Mouse (Mus musculus) gastrocnemius, adult 2 months (tissue): ENCODE data around the gene Zfp958. TPM values are rescaled to one million over a fixed set of nuclear protein-coding genes. Genes with fewer than 3 reads are reported as not detected.
A peak's percentile ranks its signal among the peaks of the same experiment; 100 is the strongest.

Source experiments
- DNase-seq: peaks from one replicate; pipeline ENCODE4 v3.0.0; 2022
- H3K27ac ChIP-seq: fragments of 200-600 bp; 2 replicates; pipeline ENCODE4 v1.8.1; 2022; ENCODE audit warnings: mild to moderate bottlenecking
- H3K4me3 ChIP-seq: fragments of 200-600 bp; 2 replicates; pipeline ENCODE4 v1.8.1; 2022; ENCODE audit warnings: mild to moderate bottlenecking, moderate library complexity
- CTCF ChIP-seq: fragments of 200-600 bp; IDR thresholded peaks from 2 replicates; pipeline ENCODE4 v1.8.1; 2022; ENCODE audit warnings: antibody characterized with exemption, mild to moderate bottlenecking, moderate library complexity
- intact Hi-C: fragments of 180-260 bp; cut with DNase I; formaldehyde crosslinking; loops from one replicate; pipeline ENCODE4 v1.15.1; 2025
- total RNA-seq, 2 experiments: library from RNA; stranded (reverse); gene quantifications; 2 replicates each; pipeline ENCODE4 v1.2.3; 2021

The Zfp958 gene
- total RNA-seq, 2 experiments from 2014 or later = 9.5 to 10.7 TPM

DNA sequence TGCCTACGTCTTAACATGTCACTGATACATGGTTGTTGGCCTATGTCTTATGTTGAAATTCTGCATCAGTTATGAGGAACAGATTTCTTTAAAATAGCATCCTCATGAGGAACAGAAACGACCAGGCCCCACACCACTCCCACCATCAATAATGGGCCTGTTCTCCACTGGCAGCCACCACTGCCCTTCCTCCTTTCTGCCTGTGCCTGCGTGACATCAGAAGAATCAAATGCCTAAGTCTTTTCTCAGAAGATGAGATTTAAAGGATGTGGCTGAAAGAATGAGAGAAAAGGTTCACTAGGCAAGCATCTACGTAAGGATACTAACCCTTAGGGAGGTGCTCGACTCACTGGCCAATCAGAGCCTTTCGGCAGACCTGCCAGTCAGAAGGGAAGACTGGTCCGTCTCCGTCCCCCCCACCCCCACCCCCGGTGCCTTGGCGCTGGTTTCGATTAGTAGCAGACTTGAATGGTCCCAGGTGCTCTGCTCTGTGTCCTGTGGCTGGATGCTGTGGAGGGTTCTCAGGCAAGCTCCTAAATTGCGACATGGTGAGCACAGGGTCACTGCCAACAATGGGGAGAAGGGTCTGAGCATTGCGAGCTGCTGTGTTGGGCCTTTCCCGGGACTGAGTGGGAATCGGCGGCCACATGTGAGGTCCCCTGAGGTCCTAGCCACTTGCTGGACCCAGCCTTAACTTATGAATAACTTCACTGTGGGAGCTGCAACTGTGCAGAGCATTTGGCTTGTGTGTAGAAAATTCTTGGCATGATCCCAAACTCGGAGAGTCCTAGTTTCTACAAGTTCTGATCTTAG lies 62.4 kb downstream of the Zfp958 start:
- intact Hi-C loops = loop anchor here (5.0 to 10.0 kb wide), 4 partner anchors 99 to 1051 kb away; partner anchors contain the start of genes Evi5l, Gm49320, Map2k7 and Pcp2
- no peak for TF ChIP-seq CTCF
- no peak overlapping the region for H3K27ac ChIP-seq
- H3K4me3 ChIP-seq = no peak overlapping the region
- no peak for DNase-seq

DNA sequence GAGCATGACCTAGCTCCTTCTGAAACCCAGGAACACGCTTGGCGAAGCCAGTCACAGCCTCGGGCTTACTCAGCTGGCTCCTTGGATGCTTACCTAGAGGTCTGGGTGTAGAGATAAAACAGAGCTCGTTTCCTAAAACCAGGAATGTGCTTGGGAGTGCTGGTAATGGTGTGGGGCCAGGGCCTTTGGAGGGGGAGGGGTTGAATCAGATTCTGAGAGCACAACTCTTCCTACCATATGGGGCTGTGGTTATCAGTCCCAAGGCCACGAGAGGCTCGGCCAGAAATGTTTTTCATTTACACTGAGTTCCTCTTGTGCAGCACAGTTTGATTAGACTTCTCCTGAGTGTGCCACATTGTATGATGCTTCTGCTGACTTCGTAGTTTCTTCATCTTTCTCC lies 63.6 kb downstream of the Zfp958 start:
- no peak for DNase-seq
- peak overlapping the region; percentile 97 for H3K27ac ChIP-seq
- peak overlapping the region; percentile 92 for H3K4me3 ChIP-seq
- TF ChIP-seq CTCF = no peak
- intact Hi-C loops = loop anchor here (5.0 to 10.0 kb wide), 4 partner anchors 98 to 1052 kb away; partner anchors contain the start of genes Evi5l, Gm49320, Map2k7 and Pcp2

DNA sequence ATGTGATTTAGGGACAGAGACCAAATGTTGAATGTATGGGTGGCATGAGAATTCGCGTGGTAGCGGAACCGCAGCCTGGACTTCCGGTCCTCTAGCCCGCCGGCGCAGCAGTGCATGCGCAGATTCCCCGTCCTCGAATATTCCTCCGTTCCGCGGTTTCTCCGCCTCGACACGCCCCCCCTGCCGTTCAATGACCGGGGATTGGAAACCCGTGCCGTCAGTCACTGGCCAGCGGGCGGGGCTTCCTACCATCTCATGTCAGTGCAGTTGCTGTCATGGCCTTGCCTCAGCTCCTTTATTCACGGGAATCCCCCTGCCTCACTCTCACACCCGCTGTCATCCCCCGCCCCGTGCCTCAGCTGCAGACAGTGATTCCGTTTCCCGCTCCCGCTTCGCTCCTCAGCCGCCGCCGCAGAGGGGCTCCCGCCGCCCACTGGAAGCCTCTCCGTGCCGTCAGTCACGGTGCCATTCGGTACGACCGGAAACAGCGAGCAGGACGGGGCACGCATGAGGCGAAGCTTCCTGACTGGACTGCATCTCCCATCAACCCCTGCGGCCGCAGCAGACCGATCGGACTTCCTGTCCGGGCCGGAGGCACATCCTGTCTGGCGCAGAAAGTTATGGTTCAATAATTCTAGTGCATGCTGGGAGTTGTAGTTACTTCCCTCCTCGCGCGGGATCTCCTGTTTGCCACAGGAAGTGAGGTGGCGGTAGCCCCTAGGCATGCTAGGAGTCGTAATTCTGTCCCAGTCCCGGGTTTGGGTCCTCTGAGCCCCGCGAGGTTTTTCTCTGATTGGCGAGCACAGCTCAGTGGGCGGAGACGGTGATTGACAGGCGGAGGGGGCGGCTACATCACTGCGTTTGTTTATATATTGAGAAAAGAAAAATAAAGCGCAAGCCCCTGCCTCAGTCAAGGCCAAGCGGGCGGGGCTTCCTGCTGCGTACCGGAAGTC lies 64.6 kb downstream of the Zfp958 start:
- Histone ChIP-seq H3K27ac (peak overlapping the region; percentile 97), H3K4me3 (peak overlapping the region; percentile 92)
- intact Hi-C loops = loop anchor here (2.0 to 10.0 kb wide), 5 partner anchors 65 to 1053 kb away; partner anchors contain the start of genes Evi5l, Gm49320, Map2k7 and Pcp2
- peak; percentile 97 for DNase-seq
- no peak for TF ChIP-seq CTCF

DNA sequence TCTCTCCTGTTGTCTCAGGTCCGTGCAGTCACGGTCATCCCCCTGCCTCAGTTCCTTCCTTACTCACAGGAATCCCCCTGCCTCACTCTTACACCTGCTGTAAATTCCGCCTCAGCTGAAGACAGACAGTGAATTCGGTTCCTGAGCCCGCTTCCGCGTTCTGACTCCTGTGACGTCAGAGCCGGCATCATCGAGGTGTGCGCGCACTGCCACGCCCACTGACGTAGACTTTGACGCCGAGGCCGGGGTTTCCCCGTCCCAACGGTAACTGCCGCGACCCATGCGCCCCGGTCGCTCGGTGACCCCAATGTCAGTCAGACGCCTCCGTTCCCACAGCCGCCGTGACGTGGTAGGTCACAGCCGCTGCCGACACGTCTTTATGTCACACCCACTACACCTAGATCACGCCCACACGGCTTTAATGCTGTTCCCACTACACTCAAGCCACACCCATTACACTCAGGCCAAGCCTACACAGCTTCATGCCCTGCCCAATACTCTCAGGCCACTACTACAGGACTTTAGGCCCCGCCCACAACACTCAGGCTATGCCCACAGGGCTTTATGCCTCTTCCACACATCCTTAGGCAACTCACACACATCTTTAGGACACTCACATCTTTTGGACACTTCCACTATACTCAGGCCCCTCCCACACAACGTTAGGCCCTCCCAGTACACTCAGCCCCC lies 65.4 kb downstream of the Zfp958 start:
- intact Hi-C loops = loop anchor here (2.0 to 10.0 kb wide), 5 partner anchors 66 to 1054 kb away; partner anchors contain the start of genes Evi5l, Gm49320, Map2k7 and Pcp2

DNA sequence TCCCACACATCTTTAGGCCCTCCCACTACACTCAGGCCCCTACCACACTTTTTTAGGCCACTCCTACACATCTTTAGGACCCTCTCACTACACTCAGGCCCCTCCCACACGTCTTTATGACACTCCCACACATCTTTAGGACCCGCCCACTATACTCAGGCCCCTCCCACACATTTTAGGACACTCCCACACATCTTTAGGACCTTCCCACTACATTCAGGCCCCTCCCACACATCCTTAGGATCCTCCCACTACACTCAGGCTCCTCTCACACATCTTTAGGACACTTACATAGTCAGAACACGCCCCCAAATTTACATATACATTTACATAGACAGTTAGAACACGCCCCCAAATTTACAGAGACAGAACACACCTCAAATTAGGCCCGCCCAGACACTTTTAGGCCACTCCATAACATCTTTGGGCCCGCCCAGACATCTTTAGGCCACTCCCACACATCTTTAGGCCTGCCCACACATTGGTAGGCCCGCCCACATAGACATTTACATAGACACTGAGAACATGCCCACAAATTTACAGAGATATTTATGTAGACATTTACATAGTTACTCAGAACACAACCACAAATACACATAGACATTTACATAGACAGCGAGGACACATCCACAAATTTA lies 66.1 kb downstream of the Zfp958 start:
- Histone ChIP-seq H3K4me3 (peak overlapping the region; percentile 92), H3K27ac (peak overlapping the region; percentile 97)
- no peak for DNase-seq
- intact Hi-C loops = loop anchor here (1.0 to 10.0 kb wide), 6 partner anchors 9 to 1054 kb away; partner anchors contain the start of genes Evi5l, Gm49320, Map2k7 and Pcp2
- no peak for TF ChIP-seq CTCF

More for the DNA sequence above, 65.4 kb downstream of the Zfp958 start:
- TF ChIP-seq CTCF = no peak
- DNase-seq = peak; percentile 90
- Histone ChIP-seq H3K4me3 (peak overlapping the region; percentile 92), H3K27ac (peak overlapping the region; percentile 97)

DNA sequence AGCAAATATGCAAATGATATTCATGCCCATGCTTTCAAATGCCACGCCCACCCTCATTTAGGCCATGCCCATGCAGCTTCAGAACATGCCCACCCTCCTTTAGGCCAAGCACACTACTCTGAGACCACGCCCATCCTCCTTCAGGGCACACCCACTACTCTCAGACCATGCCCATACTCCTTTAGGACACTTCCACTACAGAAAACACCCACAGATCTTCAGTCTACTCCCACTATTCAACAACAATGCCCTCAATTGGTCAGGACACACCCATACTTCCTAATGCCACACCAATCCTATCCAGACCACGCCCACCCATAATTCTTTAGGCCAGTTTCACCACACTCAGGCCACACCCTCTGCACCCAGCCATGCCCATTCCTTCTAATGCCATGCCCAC lies 66.8 kb downstream of the Zfp958 start:
- intact Hi-C loops = loop anchor here (1.0 to 10.0 kb wide), 6 partner anchors 9 to 1055 kb away; partner anchors contain the start of genes Evi5l, Gm49320, Map2k7 and Pcp2
- H3K27ac ChIP-seq = no peak overlapping the region
- no peak overlapping the region for H3K4me3 ChIP-seq
- no peak for TF ChIP-seq CTCF
- no peak for DNase-seq

Other genes starting within 250 kb of the Zfp958 start
- gene Cers4, start 120.1 kb upstream of the Zfp958 start, total RNA-seq = 1 to 10 TPM; 3.4 to 3.7 TPM
- gene Shcbp1, start 166.4 kb downstream of the Zfp958 start, total RNA-seq = under 1 TPM; 0.15 to 0.36 TPM